Mouse (Mus musculus): ENCODE data around the gene Ahrr. TPM values are rescaled to one million over a fixed set of nuclear protein-coding genes. Genes with fewer than 3 reads are reported as not detected.

Gene Ahrr
- 0.50 and 0.66 TPM in 2 replicates for polyA plus RNA-seq (2012; rRNA removed)

DNA sequence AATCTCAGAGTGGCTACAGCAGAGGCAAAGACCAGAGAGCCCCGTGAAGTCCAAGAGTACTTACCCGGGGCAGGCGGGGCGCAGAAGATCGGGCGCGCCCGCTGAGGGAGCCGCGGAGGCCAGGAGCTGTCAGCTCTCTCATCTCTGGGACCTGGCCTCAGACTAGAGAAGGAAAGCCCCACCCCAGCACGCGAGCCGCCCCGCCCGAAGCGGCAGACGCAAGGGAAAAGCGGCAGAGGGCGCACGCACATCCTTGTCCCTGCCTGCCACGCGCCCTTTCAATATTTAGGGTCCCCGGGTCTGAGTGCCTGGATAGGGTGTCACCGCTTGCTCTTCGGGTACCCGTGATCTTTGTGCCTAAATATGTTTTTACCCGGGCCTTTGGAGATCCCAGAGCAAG lies at the start of gene Ahrr:
Ahrr (minus strand) TSS at position 165 of the 400 bp plus-strand sequence.
- peak in 1 of 2 experiments; percentile 61 for DNase-seq (ENCODE audit: extremely low spot score in 1 of 2, low spot score in 1 of 2)

- DNase-seq (ENCODE audit: extremely low spot score in 1 of 2, low spot score in 1 of 2): peak in 1 of 2 experiments; percentile 54
These were observed 48.9 kb upstream of the Ahrr start for GRCm38 (mm10) chr13:74341036-74341435.

- DNase-seq (ENCODE audit: extremely low spot score in 1 of 2, low spot score in 1 of 2): no peak
These were observed 37.2 kb upstream of the Ahrr start for GRCm38 (mm10) chr13:74329321-74329720.

DNA sequence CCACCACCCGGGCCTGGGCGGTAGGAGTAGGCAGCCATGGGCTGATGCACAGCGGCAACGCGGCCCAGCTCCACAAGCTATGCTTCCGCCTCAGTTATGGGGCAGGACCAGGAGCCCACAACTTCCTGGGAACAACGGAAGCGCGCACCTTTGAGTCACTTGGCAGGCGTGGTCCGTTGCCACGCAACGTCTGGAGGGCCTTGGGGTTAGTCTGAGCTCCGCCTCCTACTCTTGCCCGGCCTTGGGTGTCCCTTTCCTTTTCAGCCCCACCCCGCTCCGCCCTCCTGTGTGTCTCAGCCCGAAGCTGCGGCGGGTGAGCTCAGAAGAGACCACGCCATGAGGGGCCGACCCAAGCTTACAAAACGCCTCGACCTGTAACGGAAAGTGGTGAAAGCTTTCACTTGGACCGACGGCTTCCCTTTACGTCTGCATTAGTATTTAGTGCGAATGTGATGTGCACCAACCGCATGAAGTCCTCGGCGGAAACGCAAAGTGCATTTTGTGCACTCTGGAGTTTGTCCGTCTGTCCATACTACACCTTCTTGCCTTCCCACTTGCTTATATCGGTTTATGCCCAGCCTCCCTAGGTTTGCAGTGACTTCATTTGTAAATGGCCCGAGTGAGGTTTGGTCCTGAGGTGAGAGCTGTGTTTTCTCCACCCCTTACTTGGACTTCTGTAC lies 25.2 kb upstream of the Ahrr start, which contains the start of gene Pdcd6:
Pdcd6 (minus strand) TSS at position 411 of the 680 bp plus-strand sequence.
- DNase-seq (ENCODE audit: extremely low spot score in 1 of 2, low spot score in 1 of 2): peak; percentile 89 to 92

GRCm38 (mm10) chr13:74316789-74317169 lies 24.6 kb upstream of the Ahrr start:
- peak in 1 of 2 experiments; percentile 21 for DNase-seq (ENCODE audit: extremely low spot score in 1 of 2, low spot score in 1 of 2)

GRCm38 (mm10) chr13:74316386-74316785 lies 24.3 kb upstream of the Ahrr start:
- DNase-seq (ENCODE audit: extremely low spot score in 1 of 2, low spot score in 1 of 2): peak in 1 of 2 experiments; percentile 26

DNA sequence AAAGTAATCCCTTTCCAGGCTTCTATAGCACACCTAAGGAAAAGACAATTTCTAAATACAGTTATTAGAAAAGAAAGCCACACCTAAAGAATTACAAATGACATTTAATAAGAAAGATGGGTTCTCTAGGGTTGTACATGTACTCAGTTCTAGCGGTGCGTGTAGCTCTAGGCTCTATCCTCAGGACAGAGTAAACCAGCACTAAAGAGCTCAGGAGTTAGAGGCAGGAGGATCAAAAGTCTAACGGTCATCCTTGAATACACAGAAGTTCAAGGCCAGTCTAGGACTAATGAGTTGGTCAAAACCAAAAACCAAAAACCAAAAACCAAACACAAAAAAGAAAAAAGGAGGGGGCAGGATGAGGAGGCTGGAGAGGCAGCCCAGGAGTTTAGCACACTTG lies 22.5 kb upstream of the Ahrr start:
- no peak for DNase-seq (ENCODE audit: extremely low spot score in 1 of 2, low spot score in 1 of 2)

- no peak for DNase-seq (ENCODE audit: extremely low spot score in 1 of 2, low spot score in 1 of 2)
These were observed 13.6 kb upstream of the Ahrr start for GRCm38 (mm10) chr13:74305780-74306179.

DNA sequence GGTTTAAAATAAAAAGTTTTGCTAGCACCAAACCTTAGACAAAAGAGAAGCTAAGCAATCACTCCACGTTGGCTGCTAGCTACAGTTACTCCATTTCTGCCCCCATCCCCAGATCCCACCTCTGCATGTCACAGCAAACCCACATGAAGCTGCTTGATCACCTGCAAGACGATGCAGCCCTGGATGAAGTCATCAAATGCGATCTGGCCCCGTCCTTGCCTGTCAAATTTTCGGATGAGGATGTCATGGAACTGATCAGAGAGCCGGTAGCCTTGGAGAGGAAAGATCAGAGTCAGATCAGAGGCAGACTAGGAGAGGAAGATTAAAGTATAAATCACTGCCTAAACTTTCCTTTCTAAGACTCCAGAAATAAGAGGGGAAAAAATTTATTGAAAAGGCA lies 13.2 kb upstream of the Ahrr start:
- no peak for DNase-seq (ENCODE audit: extremely low spot score in 1 of 2, low spot score in 1 of 2)

- DNase-seq (ENCODE audit: extremely low spot score in 1 of 2, low spot score in 1 of 2): no peak
These were observed 10.2 kb upstream of the Ahrr start for GRCm38 (mm10) chr13:74302050-74303037.

GRCm38 (mm10) chr13:74301607-74301984 lies 9.5 kb upstream of the Ahrr start:
- no peak for DNase-seq (ENCODE audit: extremely low spot score in 1 of 2, low spot score in 1 of 2)

- peak; percentile 60 to 85 for DNase-seq (ENCODE audit: extremely low spot score in 1 of 2, low spot score in 1 of 2)
These were observed 8.9 kb upstream of the Ahrr start for GRCm38 (mm10) chr13:74300925-74301606.

GRCm38 (mm10) chr13:74296376-74296775 lies 4.2 kb upstream of the Ahrr start:
- DNase-seq (ENCODE audit: extremely low spot score in 1 of 2, low spot score in 1 of 2): no peak

GRCm38 (mm10) chr13:74289646-74290045 lies 2.5 kb downstream of the Ahrr start:
- no peak for DNase-seq (ENCODE audit: extremely low spot score in 1 of 2, low spot score in 1 of 2)

DNA sequence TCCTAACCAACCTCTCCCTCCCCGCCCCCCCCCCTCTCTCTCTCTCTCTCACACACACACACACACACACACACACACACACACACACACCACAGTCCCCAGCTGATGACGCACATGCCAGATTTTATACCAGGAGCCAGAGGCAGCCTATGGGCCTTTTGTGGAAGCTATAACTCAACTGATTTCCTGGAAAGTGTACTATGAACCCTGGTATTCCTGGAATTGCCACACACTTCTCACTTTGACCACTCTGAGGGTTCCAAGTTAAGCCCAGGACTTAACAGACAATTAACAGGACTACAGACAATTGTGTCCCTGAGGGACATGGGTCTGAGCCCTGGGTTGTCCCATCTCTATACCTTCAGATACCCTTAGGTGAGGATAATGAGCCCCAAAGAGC lies 9.8 kb downstream of the Ahrr start:
- DNase-seq (ENCODE audit: extremely low spot score in 1 of 2, low spot score in 1 of 2): no peak

- DNase-seq (ENCODE audit: extremely low spot score in 1 of 2, low spot score in 1 of 2): no peak
These were observed 16.4 kb downstream of the Ahrr start for GRCm38 (mm10) chr13:74275726-74276125.

DNA sequence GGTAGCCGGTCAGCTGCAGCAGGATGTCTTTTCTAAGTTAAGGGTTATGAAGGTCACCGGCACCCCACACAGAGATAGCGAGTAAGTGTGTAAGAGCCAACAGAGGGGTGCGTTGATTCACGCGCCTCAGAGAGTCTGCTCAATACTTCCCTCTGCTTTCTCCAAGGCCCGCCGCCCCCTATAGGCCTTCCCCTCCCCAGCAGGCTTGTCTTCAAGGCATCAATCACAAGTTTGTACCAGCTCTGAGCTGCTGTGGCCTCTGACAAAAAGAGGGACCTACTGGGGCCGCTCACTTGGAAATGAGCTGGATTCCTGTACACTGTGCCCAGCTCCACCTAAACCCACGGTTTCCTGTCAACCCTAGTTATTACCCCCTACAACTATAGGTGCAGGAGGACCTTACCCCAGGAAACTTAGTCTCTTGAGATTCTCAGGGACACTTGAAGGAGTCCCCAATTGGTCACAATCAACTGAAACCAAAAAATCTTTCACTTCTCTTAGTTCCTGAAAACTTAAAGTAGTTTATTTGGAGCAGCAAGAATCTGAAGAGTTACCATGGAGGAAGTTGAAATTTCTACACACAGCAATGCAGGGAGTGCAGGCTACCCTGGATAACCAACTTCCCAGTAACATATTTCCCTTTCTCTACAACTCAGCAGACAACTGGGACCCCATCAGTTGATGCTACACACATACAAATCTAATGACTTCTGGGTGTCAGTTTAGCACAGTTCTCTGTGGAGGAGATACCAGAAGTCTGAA lies 31.7 kb downstream of the Ahrr start:
- DNase-seq (ENCODE audit: extremely low spot score in 1 of 2, low spot score in 1 of 2): peak in 1 of 2 experiments; percentile 48

GRCm38 (mm10) chr13:74259460-74260230 lies 32.5 kb downstream of the Ahrr start:
- peak in 1 of 2 experiments; percentile 37 for DNase-seq (ENCODE audit: extremely low spot score in 1 of 2, low spot score in 1 of 2)

DNA sequence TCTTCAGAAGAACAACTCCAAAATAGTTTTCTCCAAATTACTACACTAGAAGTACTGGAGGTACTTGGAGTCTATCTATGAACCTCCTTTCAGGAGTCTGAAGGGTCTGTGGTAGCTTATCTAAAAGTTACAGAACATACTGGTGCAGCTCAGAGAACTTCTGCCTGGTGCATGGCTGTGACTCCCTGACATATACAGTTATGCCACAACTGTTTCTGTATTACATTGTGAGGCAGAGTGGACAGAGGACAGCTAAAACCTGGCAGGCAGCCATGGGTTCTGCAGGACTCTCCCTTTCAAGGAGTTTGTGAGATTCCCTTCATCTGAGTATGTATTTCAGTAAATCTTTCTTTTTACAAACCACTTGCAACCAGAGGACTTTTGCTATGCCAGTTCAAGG lies 45.6 kb downstream of the Ahrr start:
- no peak for DNase-seq (ENCODE audit: extremely low spot score in 1 of 2, low spot score in 1 of 2)

GRCm38 (mm10) chr13:74245899-74246231 lies 46.3 kb downstream of the Ahrr start:
- no peak for DNase-seq (ENCODE audit: extremely low spot score in 1 of 2, low spot score in 1 of 2)
